Mouse (Mus musculus) hindbrain, embryonic 14.5 days (tissue): ENCODE results near the gene Appl1. TPM values are rescaled to one million over a fixed set of nuclear protein-coding genes. Genes with fewer than 3 reads are reported as not detected.

Source experiments
- ATAC-seq: fragments of 200-750 bp; cut with Nextera tagmentation; 2 replicates; pipeline ENCODE4 v1.8.0; 2017; ENCODE audit warnings: moderate number of reproducible peaks, mild to moderate bottlenecking, moderate TSS enrichment, moderate library complexity; ENCODE audit not compliant: low FRiP score
- DNase-seq: peaks from one replicate; pipeline ENCODE4 v3.0.0-alpha.2; 2015; ENCODE audit warnings: low spot score
- H3K27ac ChIP-seq: fragments of 300-500 bp; sonication (generic); 2 replicates; pipeline ENCODE4 v1.5.1; 2014; ENCODE audit warnings: mild to moderate bottlenecking, moderate library complexity
- H3K27me3 ChIP-seq: fragments of 300-500 bp; sonication (generic); 2 replicates; pipeline ENCODE4 v1.6.1; 2014; ENCODE audit warnings: mild to moderate bottlenecking, low read length, mixed read lengths; ENCODE audit not compliant: control insufficient read depth, insufficient read depth
- H3K36me3 ChIP-seq: fragments of 300-500 bp; sonication (generic); replicated peaks from 2 replicates; pipeline ENCODE4 v1.6.1; 2014; ENCODE audit not compliant: control insufficient read depth, insufficient read depth
- H3K4me1 ChIP-seq: fragments of 300-500 bp; sonication (generic); replicated peaks from 2 replicates; pipeline ENCODE4 v1.6.1; 2014; ENCODE audit warnings: antibody characterized with exemption, low read length, mixed read lengths; ENCODE audit not compliant: control insufficient read depth, insufficient read depth
- H3K4me2 ChIP-seq: fragments of 300-500 bp; sonication (generic); replicated peaks from 2 replicates; pipeline ENCODE4 v1.6.1; 2014; ENCODE audit warnings: mild to moderate bottlenecking, moderate library complexity
- H3K4me3 ChIP-seq: fragments of 300-500 bp; sonication (generic); replicated peaks from 2 replicates; pipeline ENCODE4 v1.5.1; 2014; ENCODE audit warnings: mild to moderate bottlenecking, low read length
- H3K9ac ChIP-seq: fragments of 300-500 bp; sonication (generic); 2 replicates; pipeline ENCODE4 v1.6.1; 2014
- H3K9me3 ChIP-seq: fragments of 300-500 bp; sonication (generic); 2 replicates; pipeline ENCODE4 v1.6.1; 2016; ENCODE audit warnings: low read length; ENCODE audit not compliant: control insufficient read depth
- whole genome bisulfite sequencing: fragments of 180-500 bp; shearing (Covaris S2); extraction: QIAGEN DNeasy Blood & Tissue Kit; methylation state at CpG from one replicate; pipeline ENCODE4 v1.1.7; 2014; 5-methylcytosine and 5-hydroxymethylcytosine counted together
- polyA plus RNA-seq: library from polyadenylated mRNA; unstranded; fragments of >200 nt; fragmentation: Nextera tagmentation; extraction: Ambion mirVana; gene quantifications from 2 replicates; pipeline ENCODE4 v1.2.1, GENCODE M21; 2014

The Appl1 gene
- polyA plus RNA-seq = 69.9 and 70.5 TPM in 2 replicates

- peak within 1 kb of the TSS; percentile 92 for H3K4me3 ChIP-seq
- no peaks in the 10 kb centered on the region for H3K9me3 ChIP-seq
- ATAC-seq (no peak), DNase-seq (no peak)
- peaks cover 18% of the 10 kb centered on the region for H3K4me1 ChIP-seq
- H3K9ac ChIP-seq = peak within 1 kb of the TSS; percentile 89
- no peaks in the 10 kb centered on the region for H3K36me3 ChIP-seq
- 44% methylated on average over 10 of the region's 10 CpGs for WGBS
- peak within 1 kb of the TSS; percentile 60 for H3K4me2 ChIP-seq
- peak within 1 kb of the TSS; percentile 93 for H3K27ac ChIP-seq
- H3K27me3 ChIP-seq = no peaks in the 10 kb centered on the region
Observed at GRCm38 (mm10) chr14:26971106-26971789, at the start of gene Appl1. TSS of gene Appl1 (minus strand) at chr14:26971232.

- Histone ChIP-seq H3K9me3 (no peaks in the 10 kb centered on the region), H3K4me3 (no peak overlapping the region), H3K9ac (no peak overlapping the region), H3K4me1 (no peaks in the 10 kb centered on the region), H3K27me3 (no peaks in the 10 kb centered on the region), H3K36me3 (no peaks in the 10 kb centered on the region), H3K27ac (no peak overlapping the region), H3K4me2 (no peak overlapping the region)
- 90% methylated on average over 14 of the region's 14 CpGs for WGBS
- ATAC-seq (no peak), DNase-seq (no peak)
Observed at GRCm38 (mm10) chr14:27019850-27020249, 48.8 kb upstream of the Appl1 start.

- Histone ChIP-seq H3K4me1 (no peaks in the 10 kb centered on the region), H3K27ac (no peak overlapping the region), H3K4me2 (no peak overlapping the region), H3K36me3 (no peaks in the 10 kb centered on the region), H3K27me3 (no peaks in the 10 kb centered on the region), H3K9me3 (no peaks in the 10 kb centered on the region), H3K9ac (no peak overlapping the region), H3K4me3 (no peak overlapping the region)
- WGBS = 100% methylated on average over 2 of the region's 2 CpGs
- no peak for DNase-seq
- ATAC-seq = no peak
Observed at GRCm38 (mm10) chr14:27017936-27018335, 46.9 kb upstream of the Appl1 start.

- no peaks in the 10 kb centered on the region for H3K9me3 ChIP-seq
- H3K4me1 ChIP-seq = no peaks in the 10 kb centered on the region
- H3K9ac ChIP-seq = no peak overlapping the region
- H3K27me3 ChIP-seq = no peaks in the 10 kb centered on the region
- H3K4me2 ChIP-seq = no peak overlapping the region
- 87% methylated on average over 4 of the region's 4 CpGs for WGBS
- no peaks in the 10 kb centered on the region for H3K36me3 ChIP-seq
- H3K27ac ChIP-seq = no peak overlapping the region
- ATAC-seq = no peak
- H3K4me3 ChIP-seq = no peak overlapping the region
- no peak for DNase-seq
Observed at GRCm38 (mm10) chr14:27013658-27014057, 42.6 kb upstream of the Appl1 start.

- ATAC-seq = no peak
- WGBS = 82% methylated on average over 5 of the region's 5 CpGs
- Histone ChIP-seq H3K27me3 (no peaks in the 10 kb centered on the region), H3K4me2 (no peak overlapping the region), H3K9ac (no peak overlapping the region), H3K4me1 (no peaks in the 10 kb centered on the region), H3K27ac (no peak overlapping the region), H3K36me3 (no peaks in the 10 kb centered on the region), H3K4me3 (no peak overlapping the region), H3K9me3 (no peaks in the 10 kb centered on the region)
- no peak for DNase-seq
Observed at GRCm38 (mm10) chr14:27011561-27011960, 40.5 kb upstream of the Appl1 start.

GRCm38 (mm10) chr14:27005937-27006336, 34.9 kb upstream of the Appl1 start:
- DNase-seq (no peak), ATAC-seq (no peak)
- Histone ChIP-seq H3K27ac (no peak overlapping the region), H3K4me2 (no peak overlapping the region), H3K9ac (no peak overlapping the region), H3K36me3 (no peaks in the 10 kb centered on the region), H3K27me3 (0 out of 2 replicates have a peak, but pooled peaks cover 4% of the 10 kb centered on the region), H3K9me3 (no peaks in the 10 kb centered on the region), H3K4me1 (no peaks in the 10 kb centered on the region), H3K4me3 (no peak overlapping the region)
- WGBS = 16% methylated on average over 6 of the region's 6 CpGs

- no peak for DNase-seq
- WGBS = 74% methylated on average over 7 of the region's 7 CpGs
- H3K4me3 ChIP-seq = no peak overlapping the region
Observed at GRCm38 (mm10) chr14:27004906-27005305, 33.9 kb upstream of the Appl1 start.

GRCm38 (mm10) chr14:27000386-27000785, 29.4 kb upstream of the Appl1 start:
- H3K27ac ChIP-seq = no peak overlapping the region
- no peaks in the 10 kb centered on the region for H3K9me3 ChIP-seq
- no peak overlapping the region for H3K4me2 ChIP-seq
- 5% methylated on average over 11 of the region's 11 CpGs for WGBS
- H3K36me3 ChIP-seq = no peaks in the 10 kb centered on the region
- no peak overlapping the region for H3K4me3 ChIP-seq
- no peak overlapping the region for H3K9ac ChIP-seq
- ATAC-seq (no peak), DNase-seq (no peak)
- 0 out of 2 replicates have a peak, but pooled peaks cover 5% of the 10 kb centered on the region for H3K4me1 ChIP-seq
- 0 out of 2 replicates have a peak, but pooled peaks cover 4% of the 10 kb centered on the region for H3K27me3 ChIP-seq

More at GRCm38 (mm10) chr14:27004906-27005305, 33.9 kb upstream of the Appl1 start:
- no peak for ATAC-seq
- Histone ChIP-seq H3K27ac (no peak overlapping the region), H3K9me3 (no peaks in the 10 kb centered on the region), H3K27me3 (0 out of 2 replicates have a peak, but pooled peaks cover 4% of the 10 kb centered on the region), H3K36me3 (no peaks in the 10 kb centered on the region), H3K4me1 (0 out of 2 replicates have a peak, but pooled peaks cover 5% of the 10 kb centered on the region), H3K9ac (no peak overlapping the region), H3K4me2 (no peak overlapping the region)

- Histone ChIP-seq H3K27me3 (0 out of 2 replicates have a peak, but pooled peaks cover 3% of the 10 kb centered on the region), H3K27ac (no peak overlapping the region), H3K4me3 (no peak overlapping the region), H3K36me3 (no peaks in the 10 kb centered on the region), H3K9ac (no peak overlapping the region), H3K4me1 (0 out of 2 replicates have a peak, but pooled peaks cover 5% of the 10 kb centered on the region), H3K4me2 (no peak overlapping the region), H3K9me3 (no peaks in the 10 kb centered on the region)
- no peak for DNase-seq
- no peak for ATAC-seq
Observed at GRCm38 (mm10) chr14:26996257-26996656, 25.2 kb upstream of the Appl1 start.
